Mouse (Mus musculus) heart, adult 2 months (tissue): ENCODE results near the gene Sgpp1. TPM values are rescaled to one million over a fixed set of nuclear protein-coding genes. Genes with fewer than 3 reads are reported as not detected.

Experiments used
- DNase-seq, 2 experiments: peaks; one replicate each; pipeline ENCODE4 v3.0.0; 2021
- H3K27ac ChIP-seq: fragments of 200-600 bp; 2 replicates; pipeline ENCODE4 v1.8.1; 2022
- H3K27me3 ChIP-seq: fragments of 200-500 bp; 2 replicates; pipeline ENCODE4 v1.6.1; 2012; ENCODE audit warnings: mild to moderate bottlenecking, low read length, inconsistent platforms, mixed read lengths; ENCODE audit not compliant: control insufficient read depth, insufficient read depth
- H3K36me3 ChIP-seq: fragments of 200-500 bp; 2 replicates; pipeline ENCODE4 v1.6.1; 2012; ENCODE audit warnings: low read length, inconsistent platforms; ENCODE audit not compliant: control insufficient read depth, insufficient read depth
- H3K4me1 ChIP-seq: fragments of 200-500 bp; 2 replicates; pipeline ENCODE4 v1.6.1; 2011; ENCODE audit warnings: low read length; ENCODE audit not compliant: control insufficient read depth, insufficient read depth
- H3K4me3 ChIP-seq: fragments of 200-600 bp; 2 replicates; pipeline ENCODE4 v1.8.1; 2022
- H3K79me2 ChIP-seq: fragments of 200-500 bp; replicated peaks from 2 replicates; pipeline ENCODE4 v1.6.1; 2012; ENCODE audit warnings: mild to moderate bottlenecking, inconsistent platforms, low read length, moderate library complexity, mixed read lengths; ENCODE audit not compliant: control insufficient read depth, insufficient read depth
- H3K9ac ChIP-seq: fragments of 200-500 bp; 2 replicates; pipeline ENCODE4 v1.6.1; 2012; ENCODE audit warnings: low read depth, mild to moderate bottlenecking, control low read depth, inconsistent platforms, low read length, mixed read lengths
- CTCF ChIP-seq: fragments of 200-600 bp; IDR thresholded peaks from 2 replicates; pipeline ENCODE4 v1.8.1; 2022; ENCODE audit warnings: antibody characterized with exemption, mild to moderate bottlenecking, moderate library complexity
- EP300 ChIP-seq: fragments of 200-500 bp; IDR thresholded peaks from 2 replicates; pipeline ENCODE4 v1.6.1; 2011; ENCODE audit warnings: low read depth, low read length, control low read depth; ENCODE audit not compliant: insufficient read depth
- POLR2A ChIP-seq: fragments of 200-500 bp; IDR thresholded peaks from 2 replicates; pipeline ENCODE4 v1.6.1; 2011; ENCODE audit warnings: mild to moderate bottlenecking, low read depth, low read length, control low read depth; ENCODE audit not compliant: insufficient read depth
- WGBS: fragments of 180-500 bp; shearing (Covaris S2); methylation state at CpG from one replicate; pipeline ENCODE4 v1.1.7; 2018; 5-methylcytosine and 5-hydroxymethylcytosine counted together
- intact Hi-C: fragments of 180-260 bp; cut with DNase I; formaldehyde crosslinking; loops from one replicate; pipeline ENCODE4 v1.15.1; 2025
- polyA plus RNA-seq: library from polyadenylated mRNA; depleted of rRNA; stranded (reverse); fragments of >200 nt; gene quantifications from 2 replicates; pipeline ENCODE4 v1.2.3, GENCODE M21; 2012
- total RNA-seq, 2 experiments: library from RNA; stranded (reverse); gene quantifications; 2 replicates each; pipeline ENCODE4 v1.2.3; 2021

Sgpp1 gene
- total and polyA plus RNA-seq, 3 experiments: 17.1 to 22.5 (median 21.3) TPM

DNA sequence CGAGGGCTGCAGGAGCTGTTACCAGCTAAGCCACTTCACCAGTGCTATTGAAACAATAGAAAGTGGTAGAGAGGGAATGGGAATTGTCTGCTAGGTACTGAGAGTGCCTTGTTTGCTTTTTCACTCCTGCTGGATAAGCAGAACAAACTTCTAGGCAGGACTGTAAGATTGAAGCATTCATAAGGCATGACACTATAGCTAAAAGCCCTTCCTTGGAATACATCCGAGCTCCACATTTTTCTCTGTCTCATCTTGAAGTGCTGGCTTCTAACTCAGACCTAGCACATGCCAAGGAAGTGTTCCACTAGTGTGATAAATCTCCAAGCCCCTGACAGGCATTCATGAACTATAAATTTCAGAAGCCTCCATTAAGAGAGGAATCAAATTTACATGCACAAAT lies 4.1 kb upstream of the Sgpp1 start:
- H3K36me3 ChIP-seq: no peaks in the 10 kb centered on the region
- DNase-seq: no peak
- H3K27ac ChIP-seq: no peak overlapping the region
- 52% methylated on average over 2 of the region's 2 CpGs for WGBS
- H3K9ac ChIP-seq: no peak overlapping the region
- H3K79me2 ChIP-seq: no peaks in the 10 kb centered on the region
- no peaks in the 10 kb centered on the region for H3K27me3 ChIP-seq
- H3K4me1 ChIP-seq: no peaks in the 10 kb centered on the region; the same call in 1 of the 2 replicates
- intact Hi-C loops: loop anchor here (5.0 kb wide), 2 partner anchors 67 to 142 kb away; partner anchors contain the start of gene Ppp2r5e
- TF ChIP-seq CTCF (no peak), EP300 (no peak), POLR2A (no peak)
- no peak overlapping the region for H3K4me3 ChIP-seq

GRCm38 (mm10) chr12:75736296-75736695 lies 767 bp upstream of the Sgpp1 start:
- H3K4me3 ChIP-seq: no peak overlapping the region
- TF ChIP-seq POLR2A: no peak
- TF ChIP-seq EP300: no peak
- no peak for TF ChIP-seq CTCF
- intact Hi-C loops: loop anchor here (5.0 kb wide), 2 partner anchors 64 to 139 kb away; partner anchors contain the start of gene Ppp2r5e
- no peak overlapping the region for H3K9ac ChIP-seq
- 0 out of 2 replicates have a peak, but pooled peaks cover 3% of the 10 kb centered on the region for H3K36me3 ChIP-seq
- H3K79me2 ChIP-seq: peaks cover 2% of the 10 kb centered on the region; the same call in 1 of the 2 replicates
- DNase-seq: no peak
- H3K27me3 ChIP-seq: no peaks in the 10 kb centered on the region
- no peak overlapping the region for H3K27ac ChIP-seq
- H3K4me1 ChIP-seq: peaks cover 5% of the 10 kb centered on the region
- WGBS: 58% methylated on average over 4 of the region's 4 CpGs

GRCm38 (mm10) chr12:75734891-75735245 lies 661 bp downstream of the Sgpp1 start:
- DNase-seq: no peak
- Histone ChIP-seq H3K4me3 (peak overlapping the region; percentile 88), H3K36me3 (0 out of 2 replicates have a peak, but pooled peaks cover 3% of the 10 kb centered on the region), H3K9ac (peak overlapping the region; percentile 93), H3K27ac (peak overlapping the region; percentile 88), H3K79me2 (peaks cover 2% of the 10 kb centered on the region; the same call in 1 of the 2 replicates), H3K27me3 (no peaks in the 10 kb centered on the region), H3K4me1 (peaks cover 6% of the 10 kb centered on the region)
- under 1% methylated on average over 17 of the region's 17 CpGs for WGBS
- intact Hi-C loops: loop anchor here (2.0 to 5.0 kb wide), 3 partner anchors 36 to 138 kb away; partner anchors contain the start of gene Ppp2r5e
- no peak for TF ChIP-seq POLR2A
- no peak for TF ChIP-seq CTCF
- TF ChIP-seq EP300: no peak

- Histone ChIP-seq H3K4me1 (peaks cover 6% of the 10 kb centered on the region), H3K4me3 (peak overlapping the region; percentile 88), H3K27ac (peak overlapping the region; percentile 88), H3K9ac (peak overlapping the region; percentile 50; the same call in 1 of the 2 replicates), H3K79me2 (peaks cover 2% of the 10 kb centered on the region; the same call in 1 of the 2 replicates), H3K27me3 (no peaks in the 10 kb centered on the region), H3K36me3 (0 out of 2 replicates have a peak, but pooled peaks cover 3% of the 10 kb centered on the region)
- WGBS: 6% methylated on average over 10 of the region's 10 CpGs
- DNase-seq: no peak
- intact Hi-C loops: loop anchor here (2.0 kb wide), 1 partner anchor 37 kb away; no protein-coding TSS in a partner anchor
- TF ChIP-seq CTCF: no peak
- 0 out of 2 replicates have a peak, but pooled peaks have one; percentile 6 for TF ChIP-seq POLR2A
These were observed 1.4 kb downstream of the Sgpp1 start for GRCm38 (mm10) chr12:75734167-75734566.

GRCm38 (mm10) chr12:75733331-75734070 lies 2.0 kb downstream of the Sgpp1 start:
- Histone ChIP-seq H3K79me2 (peaks cover 2% of the 10 kb centered on the region; the same call in 1 of the 2 replicates), H3K9ac (peak overlapping the region; percentile 22; the same call in 1 of the 2 replicates), H3K4me3 (peak overlapping the region; percentile 88), H3K27me3 (no peaks in the 10 kb centered on the region), H3K36me3 (0 out of 2 replicates have a peak, but pooled peaks cover 3% of the 10 kb centered on the region), H3K27ac (peak overlapping the region; percentile 88), H3K4me1 (peaks cover 6% of the 10 kb centered on the region)
- intact Hi-C loops: loop anchor here (2.0 kb wide), 1 partner anchor 37 kb away; no protein-coding TSS in a partner anchor
- no peak for DNase-seq
- 17% methylated on average over 7 of the region's 7 CpGs for WGBS
- no peak for TF ChIP-seq EP300
- TF ChIP-seq POLR2A: no peak
- no peak for TF ChIP-seq CTCF
